Mouse (Mus musculus) MEL (cell line): Measurements from ENCODE around the gene Arnt2.

Experiments used
- BHLHE40 ChIP-seq: IDR thresholded peaks from 2 replicates; pipeline ENCODE4 v1.6.1; 2012; ENCODE audit warnings: low read depth, mild to moderate bottlenecking, inconsistent platforms, low read length, improper control_type of control experiment, borderline replicate concordance
- CTCF ChIP-seq, 3 experiments: IDR thresholded peaks in 2 of 3; conservative IDR thresholded peaks in 1 of 3; 2 replicates each; pipeline ENCODE4 v1.5.1; 2011 to 2012; ENCODE audit warnings: low read length in 3 of 3, low read depth in 2 of 3, mild to moderate bottlenecking in 2 of 3, improper control_type of control experiment in 1 of 3, inconsistent platforms in 1 of 3, mixed read lengths in 1 of 3, moderate library complexity in 1 of 3; ENCODE audit not compliant: control insufficient read depth in 1 of 3, insufficient read depth in 1 of 3, poor library complexity in 1 of 3, severe bottlenecking in 1 of 3
- EP300 ChIP-seq, 2 experiments: IDR thresholded peaks; 2 replicates each; pipeline ENCODE4 v1.6.1; 2011; ENCODE audit warnings: improper control_type of control experiment in 2 of 2, low read length in 2 of 2, low read depth in 1 of 2, mild to moderate bottlenecking in 1 of 2
- GATA1 ChIP-seq: IDR thresholded peaks from 2 replicates; pipeline ENCODE4 v1.6.1; 2011; ENCODE audit warnings: low read depth, low read length, improper control_type of control experiment
- JUND ChIP-seq: IDR thresholded peaks from 2 replicates; pipeline ENCODE4 v1.6.1; 2011; ENCODE audit warnings: low read depth, mild to moderate bottlenecking, improper control_type of control experiment, low read length
- KAT2A ChIP-seq: conservative IDR thresholded peaks from 2 replicates; pipeline ENCODE4 v1.6.1; 2012; ENCODE audit warnings: low read depth, low read length, improper control_type of control experiment, inconsistent platforms
- MAX ChIP-seq: IDR thresholded peaks from 2 replicates; pipeline ENCODE4 v1.6.1; 2011; ENCODE audit warnings: low read length, improper control_type of control experiment
- POLR2A ChIP-seq, 2 experiments: IDR thresholded peaks; 2 replicates each; pipeline ENCODE4 v1.6.1; 2011 to 2012; ENCODE audit warnings: low read length in 2 of 2, mild to moderate bottlenecking in 2 of 2, control low read depth in 1 of 2, improper control_type of control experiment in 1 of 2, low read depth in 1 of 2, moderate library complexity in 1 of 2; ENCODE audit not compliant: control insufficient read depth in 1 of 2, insufficient read depth in 1 of 2, poor library complexity in 1 of 2
- POLR2AphosphoS2 ChIP-seq: IDR thresholded peaks from 2 replicates; pipeline ENCODE4 v1.6.1; 2011; ENCODE audit warnings: low read length, improper control_type of control experiment
- USF2 ChIP-seq, 2 experiments: IDR thresholded peaks; 2 replicates each; pipeline ENCODE4 v1.6.1; 2011 to 2012; ENCODE audit warnings: improper control_type of control experiment in 2 of 2, low read length in 2 of 2, borderline replicate concordance in 1 of 2, inconsistent platforms in 1 of 2, low read depth in 1 of 2, mild to moderate bottlenecking in 1 of 2; ENCODE audit not compliant: insufficient read depth in 1 of 2
- ZMIZ1 ChIP-seq: IDR thresholded peaks from 2 replicates; pipeline ENCODE4 v1.6.1; 2012; ENCODE audit warnings: low read depth, mild to moderate bottlenecking, inconsistent platforms, low read length, improper control_type of control experiment, moderate library complexity

DNA sequence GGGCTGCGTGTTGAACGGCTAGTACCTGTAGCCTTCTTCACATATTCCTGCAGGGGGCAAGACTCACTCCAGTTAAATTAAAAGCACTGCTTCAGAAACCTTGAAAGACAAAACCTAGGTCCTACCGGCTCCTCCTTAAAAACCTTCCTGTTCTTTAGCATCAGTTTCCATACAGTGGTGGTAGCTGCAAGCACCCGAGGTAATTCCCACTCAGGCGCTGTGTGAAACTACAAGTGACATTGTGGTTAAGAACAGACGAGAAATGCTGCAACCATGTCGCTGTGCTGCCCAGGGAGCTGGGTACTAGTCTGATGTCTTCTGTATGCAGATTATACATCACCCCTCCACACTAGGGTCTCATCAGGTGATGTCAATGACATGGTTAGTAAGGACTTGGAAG, 25.9 kb downstream of the Arnt2 start:
- TF ChIP-seq CTCF (IDR thresholded peaks at IDR 0.05 in 2 of 3, conservative IDR thresholded peaks at IDR 0.05 in 1 of 3; ENCODE audit: control insufficient read depth in 1 of 3, insufficient read depth in 1 of 3, low read depth in 2 of 3, low read length in 3 of 3, poor library complexity in 1 of 3, severe bottlenecking in 1 of 3), result no peak
- no peak for TF ChIP-seq GATA1
- TF ChIP-seq MAX, result no peak
- no peak for TF ChIP-seq USF2 (IDR thresholded peaks at IDR 0.05; ENCODE audit: borderline replicate concordance in 1 of 2, insufficient read depth in 1 of 2, low read depth in 1 of 2, low read length in 2 of 2)
- no peak for TF ChIP-seq KAT2A
- TF ChIP-seq POLR2A (IDR thresholded peaks at IDR 0.05; ENCODE audit: control insufficient read depth in 1 of 2, insufficient read depth in 1 of 2, low read depth in 1 of 2, low read length in 2 of 2, poor library complexity in 1 of 2), result no peak
- TF ChIP-seq BHLHE40, result no peak
- TF ChIP-seq POLR2AphosphoS2, result no peak
- no peak for TF ChIP-seq JUND
- no peak for TF ChIP-seq ZMIZ1
- no peak for TF ChIP-seq EP300 (IDR thresholded peaks at IDR 0.05; ENCODE audit: low read depth in 1 of 2, low read length in 2 of 2)
